Mouse (Mus musculus): ENCODE measurements around the gene Gabre. TPM values are rescaled to one million over a fixed set of nuclear protein-coding genes. Genes with fewer than 3 reads are reported as not detected.

Gabre gene
- polyA plus RNA-seq (2012; rRNA removed): 0.88 and 1.3 TPM in 2 replicates

DNA sequence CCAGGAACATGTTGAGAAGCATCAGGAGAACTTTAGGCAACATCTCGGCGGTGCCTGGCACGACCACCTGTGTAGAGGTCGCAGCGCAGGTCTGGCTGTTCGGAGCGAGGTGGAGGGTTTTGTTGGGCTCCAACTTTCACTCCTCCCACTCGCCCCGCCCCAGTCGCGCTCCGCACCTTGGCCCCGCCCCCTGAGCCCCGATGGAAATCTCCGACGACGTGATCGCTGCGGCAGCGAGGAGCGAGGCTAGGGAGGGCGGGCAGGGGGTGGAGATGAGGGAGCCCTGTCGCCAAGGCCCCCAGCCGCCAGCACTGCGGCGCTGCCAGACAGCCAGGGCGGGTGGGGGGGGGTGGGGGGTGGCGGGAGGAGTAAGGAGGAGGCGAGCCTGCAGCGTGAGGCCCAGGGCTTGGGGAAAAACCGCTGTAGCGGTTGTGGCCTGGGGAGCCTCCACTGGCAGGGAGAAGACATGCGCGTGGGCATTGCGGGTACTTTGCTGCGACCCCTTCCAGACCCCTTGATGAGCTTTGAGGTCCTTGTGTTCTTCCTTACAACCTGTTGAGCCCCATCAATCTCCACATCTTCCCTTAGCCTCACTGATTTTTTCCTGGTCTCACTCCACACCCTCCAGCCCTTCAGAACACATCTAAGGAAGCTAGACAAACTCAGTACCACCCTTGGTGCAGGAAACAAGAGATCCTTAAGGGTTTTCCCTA is at the start of gene Gabre:
Gene Gabre (minus strand): TSS at position 145 of the 713 bp plus-strand sequence.
- 29% methylated on average over 26 of the region's 36 CpGs for WGBS
- Histone ChIP-seq H3K4me3 (ENCODE audit: extremely low read depth, insufficient read depth, insufficient read length) (peak within 1 kb of the TSS; percentile 27; the same call in 1 of the 2 replicates), H3K4me1 (ENCODE audit: control insufficient read depth, insufficient read depth, insufficient read length) (no peaks in the 10 kb centered on the region), H3K27ac (ENCODE audit: insufficient read depth, low read length) (no peak within 1 kb of the TSS; the same call in 1 of the 2 replicates), H3K27me3 (ENCODE audit: control insufficient read depth, insufficient read depth, low read length) (no peaks in the 10 kb centered on the region), H3K36me3 (ENCODE audit: control insufficient read depth, insufficient read depth, low read length) (no peaks in the 10 kb centered on the region)
- DNase-seq (ENCODE audit: low read depth in 1 of 2, low spot score in 2 of 2): no peak
- TF ChIP-seq POLR2A (IDR thresholded peaks at IDR 0.05; ENCODE audit: low read depth, low read length) (no peak), CTCF (IDR thresholded peaks at IDR 0.05; ENCODE audit: extremely low read depth, insufficient read depth, insufficient read length, insufficient replicate concordance) (no peak)

DNA sequence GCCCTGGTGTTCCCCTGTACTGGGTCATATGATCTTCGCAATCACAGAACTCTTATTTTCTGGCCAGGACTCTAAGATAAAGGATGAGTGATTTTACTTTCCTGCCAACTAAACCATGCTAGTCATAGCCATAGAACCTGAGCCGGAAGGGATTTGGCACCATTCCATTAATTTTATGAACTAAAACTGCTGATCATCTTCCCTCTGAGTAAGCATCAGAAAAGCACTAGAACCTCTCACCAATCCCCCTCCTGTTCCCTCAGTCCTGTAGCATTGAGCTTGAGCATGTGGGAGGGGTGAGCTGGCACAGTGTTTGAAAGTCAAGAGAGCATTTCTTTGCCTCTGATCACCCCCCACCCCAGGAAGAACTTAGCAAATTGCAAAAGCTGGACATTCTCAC is 23.2 kb upstream of the Gabre start:
- DNase-seq (ENCODE audit: low read depth in 1 of 2, low spot score in 2 of 2): no peak
- Histone ChIP-seq H3K36me3 (ENCODE audit: control insufficient read depth, insufficient read depth, low read length) (no peaks in the 10 kb centered on the region), H3K27ac (ENCODE audit: insufficient read depth, low read length) (no peak overlapping the region), H3K4me1 (ENCODE audit: control insufficient read depth, insufficient read depth, insufficient read length) (no peaks in the 10 kb centered on the region), H3K27me3 (ENCODE audit: control insufficient read depth, insufficient read depth, low read length) (no peaks in the 10 kb centered on the region), H3K4me3 (ENCODE audit: extremely low read depth, insufficient read depth, insufficient read length) (no peak overlapping the region)
- TF ChIP-seq POLR2A (IDR thresholded peaks at IDR 0.05; ENCODE audit: low read depth, low read length) (no peak), CTCF (IDR thresholded peaks at IDR 0.05; ENCODE audit: extremely low read depth, insufficient read depth, insufficient read length, insufficient replicate concordance) (no peak)
- WGBS: 86% methylated on average over 2 of the region's 2 CpGs

DNA sequence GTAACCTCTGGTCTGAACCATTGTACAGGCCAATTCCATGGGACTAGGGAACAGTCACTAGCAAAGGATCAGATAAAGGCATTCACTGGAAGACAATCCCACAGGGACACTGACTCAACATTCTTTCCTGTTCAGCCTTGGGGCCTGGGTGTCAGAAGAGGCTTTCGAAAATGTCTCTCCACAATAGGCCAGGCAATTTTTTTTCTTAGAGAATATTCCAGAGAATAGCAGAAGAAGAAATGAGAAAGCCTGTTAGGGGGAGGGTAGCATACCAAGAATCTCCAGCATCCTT is 715 bp upstream of the Gabre start:
- Histone ChIP-seq H3K4me1 (ENCODE audit: control insufficient read depth, insufficient read depth, insufficient read length) (no peaks in the 10 kb centered on the region), H3K36me3 (ENCODE audit: control insufficient read depth, insufficient read depth, low read length) (no peaks in the 10 kb centered on the region), H3K27me3 (ENCODE audit: control insufficient read depth, insufficient read depth, low read length) (no peaks in the 10 kb centered on the region), H3K4me3 (ENCODE audit: extremely low read depth, insufficient read depth, insufficient read length) (no peak overlapping the region), H3K27ac (ENCODE audit: insufficient read depth, low read length) (no peak overlapping the region)
- TF ChIP-seq CTCF (IDR thresholded peaks at IDR 0.05; ENCODE audit: extremely low read depth, insufficient read depth, insufficient read length, insufficient replicate concordance) (no peak), POLR2A (IDR thresholded peaks at IDR 0.05; ENCODE audit: low read depth, low read length) (no peak)
- 91% methylated on average over 1 of the region's 1 CpGs for WGBS
- no peak for DNase-seq (ENCODE audit: low read depth in 1 of 2, low spot score in 2 of 2)

DNA sequence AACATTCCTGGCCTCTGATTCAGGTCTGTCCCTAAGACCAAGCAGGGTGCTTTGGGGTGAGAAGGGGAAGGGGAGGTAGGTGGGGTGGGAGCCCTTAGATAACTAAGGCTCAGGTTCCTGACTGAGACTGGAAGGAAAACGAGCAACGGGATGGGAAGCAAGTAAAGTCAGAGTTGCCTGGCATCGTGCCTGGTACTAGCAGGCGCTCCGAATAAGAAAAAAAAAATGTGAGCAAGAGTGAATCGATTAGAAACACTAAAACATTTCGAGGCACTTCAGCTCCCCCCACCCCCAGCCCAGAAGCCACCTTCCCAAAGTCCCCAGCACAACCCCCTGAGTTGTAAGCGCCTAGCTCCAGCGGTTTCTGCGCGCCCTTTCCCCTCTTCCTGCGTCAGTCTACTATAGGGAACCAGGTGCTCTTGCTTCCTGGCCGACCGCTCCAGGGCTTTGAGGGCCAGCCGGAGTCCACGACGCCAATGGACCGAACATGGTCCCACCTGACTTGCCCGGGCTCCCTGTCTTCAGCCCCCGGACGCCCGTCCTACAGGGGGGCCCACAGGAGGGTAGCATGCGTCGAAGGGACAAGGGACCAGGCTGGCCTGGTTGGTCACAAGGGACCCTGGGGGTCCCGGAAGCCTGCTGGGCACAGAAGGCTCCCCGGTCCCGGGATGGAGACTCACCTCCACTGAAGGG is 491 bp downstream of the Gabre start:
- Histone ChIP-seq H3K27ac (ENCODE audit: insufficient read depth, low read length) (no peak overlapping the region; the same call in 1 of the 2 replicates), H3K4me1 (ENCODE audit: control insufficient read depth, insufficient read depth, insufficient read length) (no peaks in the 10 kb centered on the region), H3K36me3 (ENCODE audit: control insufficient read depth, insufficient read depth, low read length) (no peaks in the 10 kb centered on the region), H3K27me3 (ENCODE audit: control insufficient read depth, insufficient read depth, low read length) (no peaks in the 10 kb centered on the region), H3K4me3 (ENCODE audit: extremely low read depth, insufficient read depth, insufficient read length) (peak overlapping the region; percentile 27; the same call in 1 of the 2 replicates)
- no peak for TF ChIP-seq POLR2A (IDR thresholded peaks at IDR 0.05; ENCODE audit: low read depth, low read length)
- no peak for TF ChIP-seq CTCF (IDR thresholded peaks at IDR 0.05; ENCODE audit: extremely low read depth, insufficient read depth, insufficient read length, insufficient replicate concordance)
- DNase-seq (ENCODE audit: low read depth in 1 of 2, low spot score in 2 of 2): no peak
- WGBS: 37% methylated on average over 27 of the region's 27 CpGs

DNA sequence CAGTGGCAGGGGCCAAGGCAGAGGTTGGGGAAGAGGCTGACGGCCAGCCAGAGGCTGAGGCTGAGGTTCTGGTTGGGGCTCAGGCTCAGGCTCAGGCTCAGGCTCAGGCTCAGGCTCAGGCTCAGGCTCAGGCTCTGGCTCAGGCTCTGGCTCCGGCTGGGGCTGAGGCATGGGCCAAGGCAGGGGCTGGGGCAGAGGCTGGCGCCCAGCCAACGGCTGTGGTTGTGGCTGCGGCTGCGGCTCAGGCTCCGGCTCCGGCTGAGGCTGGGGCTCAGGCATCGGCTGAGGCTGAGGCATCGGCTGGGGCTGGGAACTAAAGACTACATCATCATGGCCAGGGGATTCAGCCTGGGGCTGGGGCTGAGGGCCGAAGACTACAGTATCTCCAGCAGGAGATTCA is 4.0 kb downstream of the Gabre start:
- no peaks in the 10 kb centered on the region for H3K4me1 ChIP-seq (ENCODE audit: control insufficient read depth, insufficient read depth, insufficient read length)
- H3K27me3 ChIP-seq (ENCODE audit: control insufficient read depth, insufficient read depth, low read length): no peaks in the 10 kb centered on the region
- H3K36me3 ChIP-seq (ENCODE audit: control insufficient read depth, insufficient read depth, low read length): no peaks in the 10 kb centered on the region
- no peak overlapping the region for H3K27ac ChIP-seq (ENCODE audit: insufficient read depth, low read length)
- no peak for DNase-seq (ENCODE audit: low read depth in 1 of 2, low spot score in 2 of 2)
- 79% methylated on average over 11 of the region's 11 CpGs for WGBS
- no peak overlapping the region for H3K4me3 ChIP-seq (ENCODE audit: extremely low read depth, insufficient read depth, insufficient read length)
- TF ChIP-seq CTCF (IDR thresholded peaks at IDR 0.05; ENCODE audit: extremely low read depth, insufficient read depth, insufficient read length, insufficient replicate concordance): no peak
- TF ChIP-seq POLR2A (IDR thresholded peaks at IDR 0.05; ENCODE audit: low read depth, low read length): no peak

DNA sequence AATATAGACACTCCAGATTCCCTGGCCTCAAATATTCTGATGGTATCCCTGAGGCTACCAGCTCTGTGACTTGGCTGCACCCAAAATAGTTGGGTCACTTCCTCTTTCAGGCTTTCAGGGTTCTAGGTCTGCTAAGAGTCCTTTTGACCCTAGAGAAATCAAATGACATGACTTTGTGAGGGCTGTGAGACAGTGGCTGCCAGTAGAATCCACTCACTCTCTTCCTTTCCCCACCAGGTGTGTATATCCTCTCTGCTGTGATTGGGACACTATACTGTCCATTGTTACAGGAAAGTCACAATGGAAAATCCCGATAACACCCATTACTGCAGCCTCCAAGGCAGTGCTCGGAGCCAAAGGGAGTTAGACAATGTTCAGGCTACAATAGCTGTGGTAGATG is 52.9 kb downstream of the Gabre start, which contains the start of gene Magea4:
Gene Magea4 (plus strand): TSS at position 301 of the 400 bp plus-strand sequence.
- TF ChIP-seq CTCF (IDR thresholded peaks at IDR 0.05; ENCODE audit: extremely low read depth, insufficient read depth, insufficient read length, insufficient replicate concordance): no peak
- TF ChIP-seq POLR2A (IDR thresholded peaks at IDR 0.05; ENCODE audit: low read depth, low read length): no peak
- no peak for DNase-seq (ENCODE audit: low read depth in 1 of 2, low spot score in 2 of 2)
- Histone ChIP-seq H3K4me3 (ENCODE audit: extremely low read depth, insufficient read depth, insufficient read length) (no peak within 1 kb of the TSS), H3K4me1 (ENCODE audit: control insufficient read depth, insufficient read depth, insufficient read length) (no peaks in the 10 kb centered on the region), H3K27ac (ENCODE audit: insufficient read depth, low read length) (no peak within 1 kb of the TSS), H3K36me3 (ENCODE audit: control insufficient read depth, insufficient read depth, low read length) (no peaks in the 10 kb centered on the region), H3K27me3 (ENCODE audit: control insufficient read depth, insufficient read depth, low read length) (no peaks in the 10 kb centered on the region)
- 86% methylated on average over 2 of the region's 2 CpGs for WGBS

Other genes with a start within 250 kb of the Gabre start
- not detected in 2 replicates for gene Magea4, start 52.8 kb downstream of the Gabre start, polyA plus RNA-seq (2012; rRNA removed)
- gene Magea10, start 112.1 kb upstream of the Gabre start, polyA plus RNA-seq (2012; rRNA removed): not detected in 2 replicates